Mouse (Mus musculus) limb, embryonic 13.5 days (tissue): Measurements from ENCODE around the gene Upf2. TPM values are rescaled to one million over a fixed set of nuclear protein-coding genes. Genes with fewer than 3 reads are reported as not detected.

Experiments
- ATAC-seq: fragments of 200-750 bp; cut with Nextera tagmentation; 2 replicates; pipeline ENCODE4 v1.8.0; 2017; ENCODE audit warnings: low read depth, moderate number of reproducible peaks, moderate TSS enrichment; ENCODE audit not compliant: low FRiP score
- H3K27ac ChIP-seq: fragments of 300-500 bp; sonication (generic); 2 replicates; pipeline ENCODE4 v1.5.1; 2015; ENCODE audit warnings: inconsistent platforms, mild to moderate bottlenecking, moderate library complexity
- H3K27me3 ChIP-seq: fragments of 300-500 bp; sonication (generic); 2 replicates; pipeline ENCODE4 v1.6.1; 2015; ENCODE audit warnings: mild to moderate bottlenecking, inconsistent platforms
- H3K36me3 ChIP-seq: fragments of 300-500 bp; sonication (generic); 2 replicates; pipeline ENCODE4 v1.6.1; 2015; ENCODE audit warnings: inconsistent platforms, mild to moderate bottlenecking, moderate library complexity
- H3K4me1 ChIP-seq: fragments of 300-500 bp; sonication (generic); 2 replicates; pipeline ENCODE4 v1.6.1; 2015; ENCODE audit warnings: inconsistent platforms
- H3K4me2 ChIP-seq: fragments of 300-500 bp; sonication (generic); replicated peaks from 2 replicates; pipeline ENCODE4 v1.6.1; 2015; ENCODE audit warnings: inconsistent platforms, mild to moderate bottlenecking, moderate library complexity
- H3K4me3 ChIP-seq: fragments of 300-500 bp; sonication (generic); 2 replicates; pipeline ENCODE4 v1.5.1; 2015; ENCODE audit warnings: moderate library complexity, mild to moderate bottlenecking, inconsistent platforms
- H3K9ac ChIP-seq: fragments of 300-500 bp; sonication (generic); 2 replicates; pipeline ENCODE4 v1.6.1; 2015; ENCODE audit warnings: mild to moderate bottlenecking, inconsistent platforms
- H3K9me3 ChIP-seq: fragments of 300-500 bp; sonication (generic); 2 replicates; pipeline ENCODE4 v1.6.1; 2016; ENCODE audit warnings: inconsistent platforms
- WGBS: fragments of 180-500 bp; shearing (Covaris S2); methylation state at CpG from one replicate; pipeline ENCODE4 v1.1.7; 2015; 5-methylcytosine and 5-hydroxymethylcytosine counted together
- polyA plus RNA-seq: library from polyadenylated mRNA; unstranded; fragments of >200 nt; fragmentation: Nextera tagmentation; extraction: Ambion mirVana; gene quantifications from 2 replicates; pipeline ENCODE4 v1.2.1, GENCODE M21; 2015

The Upf2 gene
- polyA plus RNA-seq, result 12.1 and 12.5 TPM in 2 replicates

GRCm38 (mm10) chr2:5950766-5951595, at the start of gene Upf2:
TSS of gene Upf2 (plus strand) at chr2:5951469.
- peak within 1 kb of the TSS; percentile 87 for H3K27ac ChIP-seq
- WGBS, result under 1% methylated on average over 44 of the region's 54 CpGs
- peak within 1 kb of the TSS; percentile 95 for H3K4me3 ChIP-seq
- H3K4me2 ChIP-seq, result peak within 1 kb of the TSS; percentile 89
- peaks cover 12% of the 10 kb centered on the region for H3K4me1 ChIP-seq
- H3K36me3 ChIP-seq, result no peaks in the 10 kb centered on the region
- no peaks in the 10 kb centered on the region for H3K27me3 ChIP-seq
- peak within 1 kb of the TSS; percentile 95 for H3K9ac ChIP-seq
- ATAC-seq, result peak; percentile 97
- no peaks in the 10 kb centered on the region for H3K9me3 ChIP-seq

- H3K4me3 ChIP-seq, result no peak overlapping the region
- H3K4me2 ChIP-seq, result no peak overlapping the region
- no peaks in the 10 kb centered on the region for H3K9me3 ChIP-seq
- no peak overlapping the region for H3K27ac ChIP-seq
- no peaks in the 10 kb centered on the region for H3K4me1 ChIP-seq
- 34% methylated on average over 5 of the region's 5 CpGs for WGBS
- no peak for ATAC-seq
- peaks cover 44% of the 10 kb centered on the region for H3K36me3 ChIP-seq
- H3K9ac ChIP-seq, result no peak overlapping the region
- no peaks in the 10 kb centered on the region for H3K27me3 ChIP-seq
Observed at GRCm38 (mm10) chr2:5906092-5906491, 45.2 kb upstream of the Upf2 start.

- Histone ChIP-seq H3K4me2 (no peak overlapping the region), H3K4me3 (no peak overlapping the region), H3K36me3 (peaks cover 45% of the 10 kb centered on the region), H3K9ac (no peak overlapping the region), H3K9me3 (no peaks in the 10 kb centered on the region), H3K4me1 (no peaks in the 10 kb centered on the region), H3K27me3 (no peaks in the 10 kb centered on the region), H3K27ac (no peak overlapping the region)
- 57% methylated on average over 3 of the region's 3 CpGs for WGBS
- ATAC-seq, result no peak
Observed at GRCm38 (mm10) chr2:5906625-5907024, 44.6 kb upstream of the Upf2 start.

- ATAC-seq, result no peak; the same call in 1 of the 2 replicates
- Histone ChIP-seq H3K4me1 (no peaks in the 10 kb centered on the region), H3K4me2 (no peak overlapping the region), H3K4me3 (no peak overlapping the region), H3K9ac (no peak overlapping the region), H3K27ac (no peak overlapping the region), H3K27me3 (no peaks in the 10 kb centered on the region), H3K9me3 (no peaks in the 10 kb centered on the region), H3K36me3 (peaks cover 37% of the 10 kb centered on the region)
- WGBS, result 75% methylated on average over 16 of the region's 16 CpGs
Observed at GRCm38 (mm10) chr2:5911282-5911965, 39.8 kb upstream of the Upf2 start.

GRCm38 (mm10) chr2:5922823-5923222, 28.4 kb upstream of the Upf2 start:
- H3K9ac ChIP-seq, result no peak overlapping the region
- 0 out of 2 replicates have a peak, but pooled peaks cover 3% of the 10 kb centered on the region for H3K4me1 ChIP-seq
- H3K36me3 ChIP-seq, result peaks cover 38% of the 10 kb centered on the region
- H3K27me3 ChIP-seq, result no peaks in the 10 kb centered on the region
- no peak overlapping the region for H3K4me3 ChIP-seq
- ATAC-seq, result no peak
- H3K9me3 ChIP-seq, result no peaks in the 10 kb centered on the region
- no peak overlapping the region for H3K27ac ChIP-seq
- H3K4me2 ChIP-seq, result no peak overlapping the region
- 94% methylated on average over 6 of the region's 6 CpGs for WGBS

GRCm38 (mm10) chr2:5923786-5924185, 27.5 kb upstream of the Upf2 start:
- Histone ChIP-seq H3K36me3 (peaks cover 44% of the 10 kb centered on the region), H3K27ac (no peak overlapping the region), H3K4me2 (no peak overlapping the region), H3K27me3 (no peaks in the 10 kb centered on the region), H3K9me3 (no peaks in the 10 kb centered on the region), H3K4me3 (no peak overlapping the region), H3K4me1 (0 out of 2 replicates have a peak, but pooled peaks cover 3% of the 10 kb centered on the region), H3K9ac (no peak overlapping the region)
- WGBS, result 38% methylated on average over 9 of the region's 9 CpGs
- ATAC-seq, result no peak

- Histone ChIP-seq H3K4me3 (no peak overlapping the region), H3K36me3 (peaks cover 44% of the 10 kb centered on the region), H3K4me2 (no peak overlapping the region), H3K27me3 (no peaks in the 10 kb centered on the region), H3K4me1 (0 out of 2 replicates have a peak, but pooled peaks cover 3% of the 10 kb centered on the region), H3K9ac (no peak overlapping the region), H3K27ac (no peak overlapping the region), H3K9me3 (no peaks in the 10 kb centered on the region)
- ATAC-seq, result no peak
- WGBS, result 94% methylated on average over 5 of the region's 5 CpGs
Observed at GRCm38 (mm10) chr2:5927481-5927880, 23.8 kb upstream of the Upf2 start.

GRCm38 (mm10) chr2:5929793-5930192, 21.5 kb upstream of the Upf2 start:
- Histone ChIP-seq H3K27ac (no peak overlapping the region), H3K9ac (no peak overlapping the region), H3K27me3 (no peaks in the 10 kb centered on the region), H3K9me3 (no peaks in the 10 kb centered on the region), H3K4me2 (no peak overlapping the region), H3K36me3 (peaks cover 44% of the 10 kb centered on the region), H3K4me3 (no peak overlapping the region), H3K4me1 (no peaks in the 10 kb centered on the region)
- ATAC-seq, result no peak
- WGBS, result 87% methylated on average over 5 of the region's 5 CpGs

- H3K27me3 ChIP-seq, result no peaks in the 10 kb centered on the region
- H3K9ac ChIP-seq, result no peak overlapping the region
- H3K9me3 ChIP-seq, result no peaks in the 10 kb centered on the region
- WGBS, result 93% methylated on average over 18 of the region's 18 CpGs
- peaks cover 44% of the 10 kb centered on the region for H3K36me3 ChIP-seq
- H3K27ac ChIP-seq, result no peak overlapping the region
- no peak for ATAC-seq
- H3K4me2 ChIP-seq, result no peak overlapping the region
- no peaks in the 10 kb centered on the region for H3K4me1 ChIP-seq
- no peak overlapping the region for H3K4me3 ChIP-seq
Observed at GRCm38 (mm10) chr2:5930291-5931054, 20.8 kb upstream of the Upf2 start.

GRCm38 (mm10) chr2:5931938-5932337, 19.3 kb upstream of the Upf2 start:
- Histone ChIP-seq H3K4me2 (no peak overlapping the region), H3K27ac (no peak overlapping the region), H3K9ac (no peak overlapping the region), H3K4me3 (no peak overlapping the region), H3K4me1 (no peaks in the 10 kb centered on the region), H3K27me3 (no peaks in the 10 kb centered on the region), H3K36me3 (peaks cover 40% of the 10 kb centered on the region), H3K9me3 (no peaks in the 10 kb centered on the region)
- ATAC-seq, result no peak
- 97% methylated on average over 5 of the region's 5 CpGs for WGBS

GRCm38 (mm10) chr2:5934936-5935335, 16.3 kb upstream of the Upf2 start:
- WGBS, result 80% methylated on average over 3 of the region's 3 CpGs
- Histone ChIP-seq H3K27me3 (no peaks in the 10 kb centered on the region), H3K9me3 (no peaks in the 10 kb centered on the region), H3K4me1 (no peaks in the 10 kb centered on the region), H3K4me3 (no peak overlapping the region), H3K4me2 (no peak overlapping the region), H3K9ac (no peak overlapping the region), H3K27ac (no peak overlapping the region), H3K36me3 (peaks cover 14% of the 10 kb centered on the region)
- no peak for ATAC-seq

- H3K4me2 ChIP-seq, result no peak overlapping the region
- H3K27ac ChIP-seq, result no peak overlapping the region
- ATAC-seq, result no peak
- no peak overlapping the region for H3K4me3 ChIP-seq
- no peaks in the 10 kb centered on the region for H3K27me3 ChIP-seq
- no peaks in the 10 kb centered on the region for H3K4me1 ChIP-seq
- no peaks in the 10 kb centered on the region for H3K9me3 ChIP-seq
- WGBS, result 37% methylated on average over 6 of the region's 6 CpGs
- no peak overlapping the region for H3K9ac ChIP-seq
- H3K36me3 ChIP-seq, result peaks cover 3% of the 10 kb centered on the region; the same call in 1 of the 2 replicates
Observed at GRCm38 (mm10) chr2:5936068-5936467, 15.2 kb upstream of the Upf2 start.
